Mouse (Mus musculus): ENCODE measurements around the gene Gm10488.
"Not testable (repeated sequence)": the region's sequence is repeated elsewhere in the genome, so short reads cannot be mapped to it uniquely, and the experiment has no call there.

Gm10488 gene

GRCm38 (mm10) chrX:29976014-29976413 lies at the start of gene Gm10488:
TSS of gene Gm10488 (plus strand) at chrX:29976314.
- DNase-seq (ENCODE audit: low read depth, low spot score): not testable (repeated sequence)
